Mouse (Mus musculus): ENCODE data around the gene Jak2.

GRCm38 (mm10) chr19:29267075-29267868 lies 15.6 kb downstream of the Jak2 start:
- TF ChIP-seq CTCF (conservative IDR thresholded peaks at IDR 0.05; ENCODE audit: insufficient read depth, insufficient read length, low read depth, low read length) (no peak), POLR2A (IDR thresholded peaks at IDR 0.05; ENCODE audit: low read depth, low read length) (no peak)

Data from kidney, adult 2 months (tissue).